Mouse (Mus musculus) forebrain, embryonic 13.5 days (tissue): ENCODE measurements around the gene Sorl1. TPM values are rescaled to one million over a fixed set of nuclear protein-coding genes. Genes with fewer than 3 reads are reported as not detected.

Source experiments
- ATAC-seq: fragments of 200-750 bp; cut with Nextera tagmentation; 2 replicates; pipeline ENCODE4 v1.8.0; 2017
- H3K27ac ChIP-seq: fragments of 300-500 bp; sonication (generic); 2 replicates; pipeline ENCODE4 v1.5.1; 2015; ENCODE audit warnings: inconsistent platforms, mild to moderate bottlenecking, moderate library complexity
- H3K27me3 ChIP-seq: fragments of 300-500 bp; sonication (generic); 2 replicates; pipeline ENCODE4 v1.6.1; 2015; ENCODE audit warnings: mild to moderate bottlenecking, inconsistent platforms
- H3K36me3 ChIP-seq: fragments of 300-500 bp; sonication (generic); 2 replicates; pipeline ENCODE4 v1.6.1; 2015; ENCODE audit warnings: mild to moderate bottlenecking, inconsistent platforms; ENCODE audit not compliant: poor library complexity, severe bottlenecking
- H3K4me1 ChIP-seq: fragments of 300-500 bp; sonication (generic); 2 replicates; pipeline ENCODE4 v1.6.1; 2015; ENCODE audit warnings: inconsistent platforms
- H3K4me2 ChIP-seq: fragments of 300-500 bp; sonication (generic); 2 replicates; pipeline ENCODE4 v1.6.1; 2015; ENCODE audit warnings: inconsistent platforms, mild to moderate bottlenecking, moderate library complexity
- H3K4me3 ChIP-seq: fragments of 300-500 bp; sonication (generic); 2 replicates; pipeline ENCODE4 v1.5.1; 2015; ENCODE audit warnings: mild to moderate bottlenecking, inconsistent platforms
- H3K9ac ChIP-seq: fragments of 300-500 bp; sonication (generic); 2 replicates; pipeline ENCODE4 v1.6.1; 2015; ENCODE audit warnings: mild to moderate bottlenecking, inconsistent platforms
- H3K9me3 ChIP-seq: fragments of 300-500 bp; sonication (generic); replicated peaks from 2 replicates; pipeline ENCODE4 v1.6.1; 2016; ENCODE audit warnings: inconsistent platforms
- WGBS: fragments of 180-500 bp; shearing (Covaris S2); methylation state at CpG from one replicate; pipeline ENCODE4 v1.1.7; 2015; 5-methylcytosine and 5-hydroxymethylcytosine counted together
- polyA plus RNA-seq: library from polyadenylated mRNA; unstranded; fragments of >200 nt; fragmentation: Nextera tagmentation; extraction: Ambion mirVana; gene quantifications from 2 replicates; pipeline ENCODE4 v1.2.1, GENCODE M21; 2015

Sorl1 gene
- polyA plus RNA-seq, 1 experiment from 2014 or later, result 11.5 TPM

DNA sequence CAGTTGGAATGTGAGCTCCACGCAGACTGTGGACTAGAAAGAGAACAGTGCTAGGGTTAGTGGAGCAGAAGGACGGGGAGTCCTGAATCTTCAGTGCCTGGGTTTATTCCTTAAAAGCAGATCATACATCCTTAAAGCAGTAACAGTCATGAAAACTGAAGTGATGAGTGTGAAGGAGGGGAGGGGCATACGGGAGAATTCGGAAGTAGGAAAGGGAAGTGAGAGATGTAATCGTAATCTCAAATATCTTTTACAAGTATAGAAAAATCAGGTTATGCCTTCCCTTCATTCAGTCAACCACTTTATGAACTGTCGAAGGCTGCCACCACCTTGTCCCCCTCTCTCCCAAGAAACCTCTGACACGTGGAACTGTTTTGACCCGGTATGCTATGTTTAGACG is 165.8 kb downstream of the Sorl1 start:
- no peak overlapping the region for H3K9ac ChIP-seq
- no peaks in the 10 kb centered on the region for H3K9me3 ChIP-seq
- no peak overlapping the region for H3K27ac ChIP-seq
- no peaks in the 10 kb centered on the region for H3K36me3 ChIP-seq
- H3K4me1 ChIP-seq, result peaks cover 23% of the 10 kb centered on the region
- 95% methylated on average over 9 of the region's 9 CpGs for WGBS
- H3K27me3 ChIP-seq, result no peaks in the 10 kb centered on the region
- H3K4me2 ChIP-seq, result no peak overlapping the region
- ATAC-seq, result no peak
- no peak overlapping the region for H3K4me3 ChIP-seq

DNA sequence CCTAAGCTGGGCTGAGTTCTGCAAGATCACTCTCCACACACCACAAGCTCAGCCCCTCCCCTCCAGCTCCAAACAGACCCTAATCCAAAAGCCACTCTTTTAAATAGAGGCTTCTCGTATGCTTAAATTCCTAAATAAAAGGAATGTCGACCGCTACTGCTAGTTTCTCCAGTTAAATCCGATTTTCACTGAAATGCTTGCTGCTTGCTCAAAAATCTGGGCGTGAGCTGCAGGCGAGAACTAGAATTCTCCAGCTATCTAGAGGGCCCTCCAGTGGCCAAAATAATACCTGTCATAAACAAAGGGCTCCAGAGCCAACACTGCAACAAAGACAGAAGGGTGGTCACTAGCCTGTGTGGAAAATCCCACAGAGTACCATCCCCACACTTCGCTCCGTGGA is 170.6 kb downstream of the Sorl1 start:
- H3K4me1 ChIP-seq, result peaks cover 52% of the 10 kb centered on the region
- ATAC-seq, result peak; percentile 32; the same call in 1 of the 2 replicates
- peak overlapping the region; percentile 53 for H3K9ac ChIP-seq
- 7% methylated on average over 8 of the region's 8 CpGs for whole genome bisulfite sequencing
- no peaks in the 10 kb centered on the region for H3K9me3 ChIP-seq
- peak overlapping the region; percentile 46 for H3K4me2 ChIP-seq
- peak overlapping the region; percentile 97 for H3K27ac ChIP-seq
- H3K27me3 ChIP-seq, result no peaks in the 10 kb centered on the region
- 0 out of 2 replicates have a peak overlapping the region, but pooled peaks have one; percentile 6 for H3K4me3 ChIP-seq
- no peaks in the 10 kb centered on the region for H3K36me3 ChIP-seq

DNA sequence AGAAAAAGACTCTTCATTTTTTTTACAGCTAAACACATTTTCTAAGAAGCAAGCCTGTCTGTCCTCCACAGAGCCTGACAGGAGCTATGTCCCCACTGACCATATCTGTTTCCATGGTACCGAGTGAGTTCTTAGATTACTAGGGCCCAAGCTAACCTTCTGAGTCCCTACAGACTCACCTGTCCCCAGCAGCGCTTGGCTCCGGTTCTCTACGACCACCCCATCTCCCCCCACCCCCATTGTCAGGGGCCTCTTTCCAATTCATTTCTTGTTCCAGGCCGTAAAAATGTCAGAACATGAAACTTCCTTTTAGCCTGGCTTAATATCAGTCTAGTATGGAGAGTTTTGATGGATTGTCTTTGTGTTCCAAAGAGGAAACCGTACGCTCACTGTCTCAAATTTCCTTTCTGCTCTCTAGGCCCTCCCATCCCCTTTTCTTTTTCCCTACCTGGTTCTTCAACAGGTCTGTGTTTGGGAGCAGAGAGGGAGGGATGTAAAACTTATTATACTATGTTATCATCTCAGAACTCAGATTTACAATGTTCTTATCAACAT is 171.4 kb downstream of the Sorl1 start:
- Histone ChIP-seq H3K4me3 (no peak overlapping the region), H3K4me2 (peak overlapping the region; percentile 60), H3K4me1 (peaks cover 52% of the 10 kb centered on the region), H3K36me3 (no peaks in the 10 kb centered on the region), H3K9ac (peak overlapping the region; percentile 66), H3K27ac (peak overlapping the region; percentile 97), H3K27me3 (no peaks in the 10 kb centered on the region), H3K9me3 (no peaks in the 10 kb centered on the region)
- WGBS, result 62% methylated on average over 7 of the region's 7 CpGs
- ATAC-seq, result no peak

DNA sequence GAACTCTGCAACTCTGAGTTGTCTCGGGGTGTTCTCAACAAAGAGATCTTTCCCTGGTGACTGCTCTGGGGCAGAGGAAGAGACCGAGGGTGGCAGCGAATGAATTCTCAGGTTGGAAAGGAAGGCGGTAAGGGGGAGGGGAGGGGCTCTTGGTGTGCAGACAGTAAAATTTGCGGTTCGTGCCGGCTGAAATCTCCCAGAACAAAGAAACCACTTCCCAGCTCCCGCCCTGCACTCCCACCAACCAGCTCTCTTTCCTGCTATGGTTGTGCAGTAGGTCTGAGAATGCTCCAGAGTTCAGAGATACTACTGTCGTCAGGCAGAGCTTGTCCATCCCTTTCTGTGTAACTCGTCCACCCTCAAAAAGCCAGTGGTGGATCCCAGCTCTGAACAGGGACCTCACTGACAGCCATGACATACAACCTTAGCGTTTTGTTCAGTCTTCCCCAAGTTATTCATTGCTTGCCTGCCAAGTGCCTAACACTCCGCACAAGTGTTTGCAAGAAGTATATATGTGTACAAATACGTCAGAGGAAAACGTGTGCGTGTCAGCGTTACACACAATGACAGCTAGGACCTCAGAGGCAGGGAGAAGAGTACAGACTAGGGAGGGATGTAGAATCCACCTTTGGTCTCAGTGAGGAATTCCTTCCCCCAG is 172.5 kb downstream of the Sorl1 start:
- Histone ChIP-seq H3K4me2 (peak overlapping the region; percentile 60), H3K9me3 (no peaks in the 10 kb centered on the region), H3K9ac (peak overlapping the region; percentile 66), H3K4me3 (peak overlapping the region; percentile 38), H3K4me1 (peaks cover 52% of the 10 kb centered on the region), H3K27ac (peak overlapping the region; percentile 97), H3K36me3 (no peaks in the 10 kb centered on the region), H3K27me3 (no peaks in the 10 kb centered on the region)
- ATAC-seq, result peak; percentile 59
- WGBS, result 12% methylated on average over 16 of the region's 16 CpGs

DNA sequence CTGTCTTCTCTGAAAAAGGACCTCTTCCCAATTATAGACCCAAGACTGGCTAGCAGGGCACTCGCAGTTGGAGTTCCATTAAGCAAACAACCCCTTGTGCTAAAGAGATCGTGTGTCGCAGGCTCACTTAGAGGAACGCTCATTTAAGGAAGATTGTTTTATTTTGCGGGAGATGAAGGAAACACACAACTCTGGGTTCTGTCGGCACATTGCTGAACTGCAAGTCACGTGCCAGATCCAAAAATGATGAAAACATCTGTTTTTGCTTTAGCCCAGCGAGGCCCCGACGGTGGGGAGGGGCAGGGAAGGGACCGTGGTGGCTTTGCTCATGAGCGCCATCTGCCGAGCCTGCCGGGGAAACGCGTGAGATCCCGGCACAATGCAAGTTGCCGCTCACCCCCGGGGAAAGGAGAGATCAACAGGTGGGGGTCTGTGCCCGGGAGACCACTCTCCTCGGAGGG is 173.1 kb downstream of the Sorl1 start:
- H3K4me1 ChIP-seq, result peaks cover 52% of the 10 kb centered on the region
- H3K4me3 ChIP-seq, result peak overlapping the region; percentile 38
- H3K4me2 ChIP-seq, result peak overlapping the region; percentile 60
- H3K9ac ChIP-seq, result peak overlapping the region; percentile 66
- peak; percentile 80 for ATAC-seq
- no peaks in the 10 kb centered on the region for H3K9me3 ChIP-seq
- H3K27me3 ChIP-seq, result no peaks in the 10 kb centered on the region
- under 1% methylated on average over 21 of the region's 21 CpGs for WGBS
- no peaks in the 10 kb centered on the region for H3K36me3 ChIP-seq
- peak overlapping the region; percentile 97 for H3K27ac ChIP-seq

DNA sequence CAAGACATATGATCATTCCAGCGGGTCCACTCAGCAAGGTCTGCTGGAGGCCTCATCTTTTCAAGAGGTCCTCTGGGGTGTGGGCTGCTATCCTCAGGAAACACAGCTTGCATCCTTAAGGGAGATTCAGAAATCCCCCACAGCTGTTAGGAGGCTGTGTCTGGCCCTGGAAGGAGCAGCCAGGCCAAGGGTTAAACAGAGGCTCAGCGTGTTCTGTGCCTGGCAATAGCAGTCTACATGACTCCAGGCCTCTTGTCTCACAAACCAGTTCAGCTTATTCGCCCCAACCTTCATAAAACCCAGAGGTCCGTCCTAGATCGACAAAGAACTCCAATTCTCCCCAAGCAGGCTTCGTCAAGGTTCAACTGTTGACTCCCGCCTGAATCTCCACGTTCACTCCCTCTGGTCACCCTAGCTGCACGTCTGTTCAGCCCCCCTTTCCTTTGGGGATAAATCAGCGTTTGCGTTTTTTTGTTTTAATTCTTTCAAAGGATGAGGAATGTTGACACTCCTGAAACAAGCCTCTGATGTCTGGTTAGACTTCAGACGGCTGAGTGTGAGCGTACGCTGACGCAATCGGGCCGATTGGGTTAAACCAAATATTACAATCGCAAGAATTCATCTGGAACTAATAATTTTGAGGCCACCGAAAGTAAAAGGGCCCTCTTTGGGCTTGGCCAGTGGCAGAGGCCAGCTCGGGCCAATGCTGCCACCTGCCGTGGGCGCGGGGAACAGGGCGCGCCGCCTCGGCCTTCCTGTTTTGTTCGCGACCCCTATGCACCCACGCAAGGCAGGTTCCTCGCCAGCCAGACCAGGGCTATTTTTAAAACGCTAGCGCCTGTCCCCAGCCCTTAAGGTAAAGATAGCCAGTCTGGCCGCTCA is 173.7 kb downstream of the Sorl1 start:
- peak; percentile 83 for ATAC-seq
- H3K4me3 ChIP-seq, result peak overlapping the region; percentile 38
- H3K9ac ChIP-seq, result peak overlapping the region; percentile 66
- no peaks in the 10 kb centered on the region for H3K9me3 ChIP-seq
- peaks cover 52% of the 10 kb centered on the region for H3K4me1 ChIP-seq
- WGBS, result 3% methylated on average over 34 of the region's 34 CpGs
- peak overlapping the region; percentile 60 for H3K4me2 ChIP-seq
- peak overlapping the region; percentile 97 for H3K27ac ChIP-seq
- no peaks in the 10 kb centered on the region for H3K27me3 ChIP-seq
- H3K36me3 ChIP-seq, result no peaks in the 10 kb centered on the region

DNA sequence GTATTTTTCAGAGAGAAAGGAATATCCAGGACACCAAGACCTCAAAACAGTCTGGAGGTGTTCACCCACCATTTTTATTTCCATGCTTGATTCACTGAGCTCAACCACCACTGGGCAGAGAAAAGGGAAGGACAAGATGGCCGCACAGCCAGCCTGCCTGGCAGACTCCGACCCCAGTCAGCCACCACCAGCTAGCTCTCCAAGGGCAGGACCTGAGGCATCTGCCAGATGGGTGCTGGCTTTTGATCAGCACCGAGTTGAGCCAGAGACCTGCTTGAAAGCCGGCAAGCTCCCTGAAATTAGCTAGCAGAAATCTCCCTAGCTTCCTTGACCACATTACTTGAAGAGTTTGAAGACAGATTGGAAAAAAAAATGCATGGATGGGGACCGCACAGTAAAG is 174.6 kb downstream of the Sorl1 start:
- Histone ChIP-seq H3K9me3 (no peaks in the 10 kb centered on the region), H3K4me2 (no peak overlapping the region), H3K27me3 (no peaks in the 10 kb centered on the region), H3K36me3 (no peaks in the 10 kb centered on the region), H3K9ac (peak overlapping the region; percentile 66), H3K4me1 (peaks cover 51% of the 10 kb centered on the region), H3K27ac (peak overlapping the region; percentile 97), H3K4me3 (no peak overlapping the region)
- 81% methylated on average over 5 of the region's 5 CpGs for WGBS
- no peak for ATAC-seq

DNA sequence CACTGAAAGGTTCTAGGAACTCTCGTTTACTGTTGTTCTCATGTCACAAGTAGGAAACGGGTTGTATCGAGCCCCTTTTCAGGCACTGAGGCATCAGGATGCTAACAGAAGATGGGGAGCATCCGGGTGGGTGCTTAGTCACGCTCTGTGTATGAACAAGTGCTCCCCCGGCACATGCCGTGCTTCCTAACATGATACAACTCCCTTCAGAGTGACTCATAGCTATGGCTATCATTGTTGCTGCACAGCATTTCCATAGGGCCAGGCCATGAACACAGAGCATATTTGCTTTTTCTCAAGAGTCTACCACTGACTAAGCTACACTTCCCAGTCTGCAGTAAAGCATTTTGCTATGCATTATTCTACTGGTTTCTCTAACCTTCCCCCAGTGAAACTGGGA is 179.1 kb downstream of the Sorl1 start:
- 96% methylated on average over 7 of the region's 7 CpGs for WGBS
- H3K9ac ChIP-seq, result no peak overlapping the region
- peaks cover 32% of the 10 kb centered on the region for H3K4me1 ChIP-seq
- no peak for ATAC-seq
- no peaks in the 10 kb centered on the region for H3K27me3 ChIP-seq
- no peak overlapping the region for H3K4me3 ChIP-seq
- no peaks in the 10 kb centered on the region for H3K36me3 ChIP-seq
- no peak overlapping the region for H3K27ac ChIP-seq
- H3K9me3 ChIP-seq, result no peaks in the 10 kb centered on the region
- no peak overlapping the region for H3K4me2 ChIP-seq

DNA sequence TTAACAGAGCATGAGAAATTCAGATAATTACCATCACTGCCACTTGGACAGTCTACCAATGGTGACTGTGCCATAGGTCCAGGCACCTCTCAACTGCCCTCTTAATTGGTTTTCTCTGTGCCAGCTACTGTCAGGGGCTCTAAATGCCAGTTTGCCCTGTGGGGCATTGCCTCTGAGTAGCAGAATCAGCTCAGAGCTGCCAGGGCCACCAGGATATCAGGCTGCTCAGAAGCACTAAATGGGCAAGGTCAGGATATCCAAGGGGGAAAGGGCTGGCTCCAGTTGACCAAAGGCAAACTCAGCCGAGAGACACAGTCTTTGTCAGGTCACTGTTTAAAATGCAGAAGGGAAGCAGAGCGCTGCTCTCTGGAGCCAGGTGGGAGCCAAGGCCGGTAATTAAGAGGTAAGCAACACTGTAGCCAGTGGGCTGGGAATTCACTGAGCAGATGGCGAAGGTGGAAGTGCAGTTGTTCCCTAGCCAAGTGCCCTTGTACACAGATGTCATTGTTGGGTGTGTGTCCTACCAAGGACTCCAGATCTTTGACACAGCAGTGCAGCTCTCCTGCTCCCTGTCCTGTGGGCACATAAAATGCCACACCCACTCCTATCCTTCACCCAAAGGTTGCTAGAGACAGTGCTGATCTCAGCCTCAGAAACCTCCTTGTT is 181.0 kb downstream of the Sorl1 start:
- H3K27ac ChIP-seq, result peak overlapping the region; percentile 45; the same call in 1 of the 2 replicates
- WGBS, result 64% methylated on average over 4 of the region's 4 CpGs
- peak; percentile 62; the same call in 1 of the 2 replicates for ATAC-seq

DNA sequence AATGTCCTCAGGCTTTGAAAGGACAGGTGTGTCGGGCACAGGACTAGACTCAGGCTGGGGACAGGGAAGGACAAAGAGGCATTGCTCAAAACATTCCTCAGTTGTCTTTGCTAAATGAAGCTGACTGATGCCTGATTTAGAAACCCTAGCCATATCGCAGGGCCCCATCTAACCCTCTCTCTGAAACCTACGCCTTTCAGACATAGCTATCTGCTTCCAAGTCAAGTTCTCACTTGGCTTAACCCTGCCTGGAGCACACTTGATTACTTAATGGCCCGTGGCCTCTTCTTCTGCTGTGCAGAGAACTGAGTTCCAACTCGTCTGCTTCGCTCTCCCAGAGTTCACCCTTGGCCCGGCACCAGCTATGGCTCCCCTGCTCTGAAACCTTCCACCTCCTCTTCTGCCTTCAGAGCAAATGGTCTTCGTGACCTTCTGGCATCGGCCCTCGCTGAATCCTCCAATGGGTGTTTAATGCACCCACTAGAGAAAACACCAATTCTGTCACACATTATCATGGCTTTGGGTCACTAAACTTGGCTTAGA is 183.7 kb downstream of the Sorl1 start:
- H3K9ac ChIP-seq, result no peak overlapping the region
- no peaks in the 10 kb centered on the region for H3K36me3 ChIP-seq
- H3K27me3 ChIP-seq, result no peaks in the 10 kb centered on the region
- H3K9me3 ChIP-seq, result no peaks in the 10 kb centered on the region
- H3K4me2 ChIP-seq, result no peak overlapping the region
- H3K27ac ChIP-seq, result no peak overlapping the region; the same call in 1 of the 2 replicates
- ATAC-seq, result no peak
- peaks cover 57% of the 10 kb centered on the region for H3K4me1 ChIP-seq
- H3K4me3 ChIP-seq, result no peak overlapping the region
- 80% methylated on average over 10 of the region's 10 CpGs for WGBS

More for the DNA sequence above, 181.0 kb downstream of the Sorl1 start:
- Histone ChIP-seq H3K9me3 (no peaks in the 10 kb centered on the region), H3K36me3 (no peaks in the 10 kb centered on the region), H3K27me3 (no peaks in the 10 kb centered on the region), H3K4me2 (no peak overlapping the region), H3K4me3 (no peak overlapping the region), H3K9ac (no peak overlapping the region), H3K4me1 (peaks cover 37% of the 10 kb centered on the region)

DNA sequence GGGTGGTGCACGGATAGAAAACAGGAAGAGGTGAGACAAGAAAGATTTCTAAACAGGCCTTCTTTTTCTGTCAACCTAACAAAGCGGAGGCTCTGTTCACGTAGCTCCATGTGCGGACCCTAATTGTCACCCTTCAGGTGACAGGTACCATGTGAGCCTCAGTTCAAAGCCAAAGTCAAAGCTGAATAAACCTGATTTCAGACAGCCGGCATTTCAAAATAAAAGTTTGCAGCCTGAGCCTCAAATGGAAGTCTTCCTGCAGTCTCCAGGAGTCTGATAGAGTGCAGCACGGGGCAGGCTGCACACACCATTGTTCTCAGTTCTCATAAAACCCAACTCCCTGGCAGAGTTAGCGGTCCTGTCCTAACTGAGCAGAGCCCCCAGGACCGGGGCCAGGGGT is 185.6 kb downstream of the Sorl1 start:
- no peak overlapping the region for H3K4me2 ChIP-seq

More for the DNA sequence above, 185.6 kb downstream of the Sorl1 start:
- 29% methylated on average over 8 of the region's 8 CpGs for WGBS
- no peak overlapping the region for H3K4me3 ChIP-seq
- no peaks in the 10 kb centered on the region for H3K9me3 ChIP-seq
- peak overlapping the region; percentile 18; the same call in 1 of the 2 replicates for H3K9ac ChIP-seq
- H3K4me1 ChIP-seq, result peaks cover 63% of the 10 kb centered on the region
- no peak for ATAC-seq
- H3K27ac ChIP-seq, result peak overlapping the region; percentile 88
- H3K36me3 ChIP-seq, result no peaks in the 10 kb centered on the region
- no peaks in the 10 kb centered on the region for H3K27me3 ChIP-seq
